Mouse (Mus musculus) R1 (cell line): ENCODE data around the gene Susd3.

ENCODE experiments used
- DNase-seq: peaks from one replicate; pipeline ENCODE4 v3.0.0-alpha.2; 2018; ENCODE audit warnings: low read depth, low spot score

Susd3 gene

DNA sequence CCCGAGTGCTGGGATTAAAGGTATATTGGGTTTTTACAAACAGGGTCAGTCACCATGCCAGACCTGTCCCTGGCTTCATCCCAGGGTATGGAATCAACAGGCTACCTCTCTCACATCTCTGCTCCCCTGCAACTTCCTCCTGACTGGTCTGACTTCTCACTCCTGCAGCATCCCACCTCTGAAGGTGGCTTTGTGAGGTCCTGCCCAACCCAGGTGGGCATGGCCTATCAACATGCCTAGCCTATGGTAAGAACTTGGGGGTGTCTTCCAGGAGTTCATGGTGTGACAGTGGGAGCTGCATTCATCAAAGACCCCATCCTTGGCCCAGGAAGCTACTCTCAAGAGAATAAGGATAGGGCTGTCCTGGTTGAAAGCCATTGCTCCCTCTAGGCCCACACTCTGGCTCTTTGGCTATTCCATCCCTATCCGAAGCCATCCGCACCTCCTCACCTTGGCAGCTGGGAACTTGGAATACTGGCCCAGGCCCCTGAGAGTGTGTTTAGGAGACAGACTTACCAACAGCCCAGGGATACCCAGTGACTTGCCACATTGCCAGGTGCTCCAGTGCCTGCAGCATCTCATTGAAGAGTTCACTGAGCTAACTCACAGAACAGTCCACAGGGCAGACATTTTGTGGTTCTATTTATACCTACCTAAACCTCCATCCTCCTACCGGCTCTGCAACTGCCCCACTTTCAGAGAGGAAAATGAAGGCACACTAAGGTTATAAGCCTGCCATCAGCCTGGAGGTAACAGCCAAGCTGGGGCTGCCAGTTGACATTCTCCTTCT, 35.6 kb downstream of the Susd3 start:
- no peak for DNase-seq

DNA sequence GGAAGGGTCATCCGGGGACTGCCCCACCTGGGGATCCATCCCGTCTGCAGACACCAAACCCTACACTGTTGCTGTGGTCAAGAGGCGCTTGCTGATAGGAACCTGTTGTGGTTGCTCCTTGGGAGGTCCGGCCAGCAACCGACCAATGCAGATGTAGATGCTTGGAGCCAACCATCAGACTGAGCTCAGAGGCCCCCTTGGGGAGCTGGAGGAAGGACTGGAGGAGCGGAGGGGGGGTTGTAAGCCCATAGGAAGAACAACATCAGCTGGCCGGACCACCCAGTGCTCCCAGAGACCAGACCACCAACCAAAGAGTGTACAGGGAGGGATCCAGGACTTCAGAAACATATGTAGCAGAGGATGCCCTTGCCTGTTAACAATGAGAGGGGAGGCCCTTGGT, 39.2 kb downstream of the Susd3 start:
- no peak for DNase-seq

DNA sequence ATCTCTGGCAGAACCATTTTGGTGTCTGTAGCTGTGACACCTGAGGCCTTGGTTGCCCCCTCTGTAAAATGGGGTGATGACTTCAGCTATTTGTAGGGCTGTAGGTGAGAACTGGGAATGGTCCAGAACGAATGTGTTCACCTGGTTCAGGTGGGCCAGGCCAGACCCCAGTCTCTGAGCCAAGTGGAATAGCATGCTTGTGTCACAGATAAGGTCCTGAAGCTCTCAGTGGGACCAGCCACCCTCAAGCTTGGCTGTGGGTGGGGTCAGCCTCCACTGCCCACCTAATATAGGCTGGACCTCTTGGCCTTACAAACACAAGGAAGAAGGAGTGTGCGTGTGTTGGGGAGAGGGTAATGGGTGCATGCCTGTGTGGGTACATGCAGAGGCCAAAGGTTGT, 42.2 kb downstream of the Susd3 start:
- DNase-seq, result no peak

DNA sequence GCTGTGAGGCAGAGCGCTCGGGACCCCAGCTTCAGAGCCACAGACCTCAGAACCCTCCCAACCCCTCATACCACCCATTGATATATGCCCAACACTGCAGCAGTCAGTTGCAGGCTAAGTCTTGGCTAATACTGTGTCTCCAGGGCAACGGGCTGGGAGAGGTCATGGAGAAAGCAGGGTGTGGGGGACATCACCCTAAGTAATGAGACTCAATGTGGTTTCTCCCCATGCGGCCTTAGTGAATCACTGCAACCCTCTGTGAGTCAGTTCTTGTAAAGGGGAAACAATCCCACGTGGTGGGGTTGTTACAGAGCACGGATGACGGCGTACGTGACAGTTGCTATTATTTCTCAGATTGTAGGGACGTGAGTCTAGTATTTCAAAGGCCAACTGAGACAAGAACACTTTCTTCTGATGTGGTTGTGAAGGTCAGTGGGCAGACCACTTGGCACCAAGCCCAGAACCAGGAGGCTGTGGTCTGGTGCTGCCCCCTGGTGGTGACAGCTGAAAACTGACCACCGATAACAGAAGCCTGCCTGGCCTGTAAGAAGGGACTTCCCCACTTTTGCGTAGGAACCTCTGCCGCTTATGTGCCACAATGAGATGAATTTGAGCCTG, 43.0 kb downstream of the Susd3 start:
- DNase-seq, result peak; percentile 79

DNA sequence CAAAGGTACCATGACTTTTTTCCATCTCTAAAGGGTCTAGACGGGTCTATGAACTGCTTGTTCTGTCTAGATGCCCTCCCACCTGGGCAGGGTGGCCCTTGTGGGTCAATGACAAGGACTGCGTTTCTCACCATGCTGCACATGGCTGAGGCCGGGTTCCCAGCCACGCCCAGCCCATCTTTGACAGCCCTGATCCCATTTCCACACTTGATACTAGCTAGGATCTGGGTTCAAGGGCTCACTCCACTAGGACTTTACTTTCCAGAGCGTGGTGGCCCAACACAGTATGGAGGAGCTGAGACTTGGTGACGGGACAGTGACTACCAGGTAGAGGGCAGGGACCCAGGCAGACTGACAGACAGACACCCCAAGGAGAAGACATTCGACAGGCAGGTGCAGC, 46.0 kb downstream of the Susd3 start:
- DNase-seq, result no peak

DNA sequence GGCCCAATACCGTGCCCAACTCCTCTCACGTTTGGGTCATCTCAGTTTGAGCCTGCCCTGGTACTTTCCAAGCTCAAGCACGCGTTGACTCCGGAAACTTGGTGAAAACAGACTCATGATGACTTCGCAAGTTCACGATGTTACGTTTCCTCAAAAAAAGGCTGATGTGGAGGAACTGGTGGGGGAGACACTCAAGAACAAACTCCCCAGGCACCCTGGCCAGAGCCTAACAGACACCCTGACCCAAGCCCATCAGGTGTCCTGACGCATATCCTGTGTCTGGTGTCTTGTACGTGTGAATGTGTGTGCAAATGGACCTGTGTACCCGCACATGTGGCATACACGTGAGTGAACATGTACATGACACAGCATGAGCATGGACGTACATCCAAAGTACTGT, 47.8 kb downstream of the Susd3 start:
- no peak for DNase-seq

DNA sequence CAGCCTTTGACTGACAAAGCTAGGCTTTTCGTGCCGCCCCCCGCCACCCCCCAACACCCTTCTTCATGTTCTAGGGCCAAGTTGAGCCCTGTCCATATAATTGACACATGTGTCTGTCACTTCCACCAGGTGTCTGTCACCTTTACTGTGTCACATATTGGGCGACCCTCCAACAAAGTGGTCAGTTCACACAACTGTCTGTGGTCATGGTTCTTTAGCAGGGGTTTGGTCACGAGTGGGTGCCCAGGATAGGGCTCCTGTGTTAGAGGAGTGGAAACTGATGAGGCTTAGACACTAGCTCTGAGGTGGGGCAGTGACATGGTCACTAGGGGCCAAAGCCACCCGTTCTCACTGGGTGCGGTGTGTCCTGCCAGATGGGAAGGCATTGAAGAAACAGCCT, 48.6 kb downstream of the Susd3 start:
- no peak for DNase-seq

DNA sequence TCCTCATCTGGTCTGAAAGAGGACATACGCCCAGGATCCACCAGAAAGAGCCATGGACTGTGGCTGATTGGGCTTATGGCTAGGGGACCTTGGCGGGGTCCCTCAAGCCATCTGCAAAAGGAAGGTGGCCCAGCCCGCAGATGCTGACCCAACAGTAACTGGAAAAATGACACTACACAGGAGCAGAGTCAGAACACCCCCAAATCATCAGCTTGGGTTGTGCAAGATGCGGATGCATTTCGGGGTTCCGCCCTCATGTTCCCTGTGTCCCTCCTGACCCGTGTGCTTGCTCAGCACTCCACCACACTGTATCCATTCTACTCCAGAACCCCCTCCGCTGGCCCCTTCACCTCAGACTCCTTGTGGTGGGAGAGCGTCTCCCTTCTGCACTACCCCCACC, 49.8 kb downstream of the Susd3 start:
- no peak for DNase-seq

DNA sequence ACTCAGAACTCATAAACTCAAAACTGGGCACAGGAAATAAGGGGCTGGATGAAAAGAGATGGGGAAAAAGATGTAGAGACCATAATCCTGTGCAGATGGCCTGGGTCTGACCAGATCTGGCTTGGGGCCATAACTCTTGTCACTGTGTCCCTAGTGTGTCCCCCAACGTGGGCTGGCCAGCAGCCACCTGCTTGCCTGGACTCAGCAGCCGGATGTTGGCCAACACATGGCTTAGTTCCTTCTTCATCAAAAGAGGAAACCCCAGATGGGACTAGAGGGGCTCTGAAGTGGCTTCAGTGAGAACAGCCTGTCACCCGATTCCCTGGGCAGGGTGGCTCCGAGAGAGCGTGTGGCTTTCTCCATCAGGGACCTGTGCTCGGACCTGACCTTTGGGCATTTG, 51.7 kb downstream of the Susd3 start:
- DNase-seq, result no peak

DNA sequence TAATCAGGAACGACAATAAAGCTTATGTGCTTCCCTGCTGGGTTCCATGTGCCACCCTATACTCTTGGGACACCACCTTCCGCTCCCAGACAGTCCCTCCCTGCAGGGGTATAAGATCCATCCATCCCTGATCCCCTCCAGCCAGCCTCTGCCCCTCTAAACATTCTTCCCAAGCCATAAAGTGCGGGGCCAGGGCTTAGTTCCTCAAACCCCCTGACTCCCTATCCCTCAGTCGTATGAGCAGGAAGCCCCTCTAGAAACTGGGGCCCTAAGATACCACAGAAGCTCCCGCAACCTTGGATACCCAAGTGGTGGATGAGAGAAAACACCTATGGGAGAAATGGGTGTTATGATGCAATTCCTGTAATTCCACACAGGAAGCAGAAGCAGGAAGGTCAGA, 52.3 kb downstream of the Susd3 start:
- no peak for DNase-seq

DNA sequence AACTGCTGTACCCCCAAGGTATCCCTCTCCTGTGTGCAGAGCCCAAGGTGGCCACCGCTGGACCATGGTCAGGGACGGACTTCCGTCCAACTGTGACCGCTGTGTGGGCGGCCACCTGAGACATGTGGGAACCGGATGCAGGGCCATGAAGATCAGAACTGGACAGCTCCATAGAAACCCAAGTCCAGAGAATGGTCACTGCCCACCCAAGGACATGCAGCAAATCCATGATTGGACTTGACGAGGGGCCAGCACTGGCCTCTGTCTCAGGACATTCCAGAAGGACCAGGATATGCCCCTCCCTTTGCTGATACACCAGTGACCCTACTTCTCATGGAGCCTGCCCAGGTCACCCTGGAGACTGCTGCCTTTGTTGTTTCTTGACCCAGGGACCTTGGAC, 52.9 kb downstream of the Susd3 start:
- no peak for DNase-seq

DNA sequence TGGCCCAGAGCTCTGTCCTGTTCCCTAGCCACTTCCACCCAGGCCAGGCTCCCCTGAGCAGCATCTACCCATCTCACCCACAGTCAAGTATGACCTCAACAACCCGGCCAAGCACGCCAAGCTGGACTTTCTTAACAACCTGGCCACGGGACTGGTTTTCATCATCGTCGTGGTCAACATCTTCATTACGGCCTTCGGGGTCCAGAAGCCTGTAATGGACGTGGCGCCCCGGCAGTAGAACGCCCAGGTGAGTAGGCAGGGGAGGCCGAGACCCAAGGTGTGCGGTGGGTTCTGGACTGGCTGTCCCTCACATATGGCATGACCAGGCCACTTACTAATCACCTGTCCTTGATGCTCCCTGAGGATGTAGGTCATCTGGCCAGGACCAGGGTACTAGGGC, 53.7 kb downstream of the Susd3 start:
- DNase-seq, result no peak

DNA sequence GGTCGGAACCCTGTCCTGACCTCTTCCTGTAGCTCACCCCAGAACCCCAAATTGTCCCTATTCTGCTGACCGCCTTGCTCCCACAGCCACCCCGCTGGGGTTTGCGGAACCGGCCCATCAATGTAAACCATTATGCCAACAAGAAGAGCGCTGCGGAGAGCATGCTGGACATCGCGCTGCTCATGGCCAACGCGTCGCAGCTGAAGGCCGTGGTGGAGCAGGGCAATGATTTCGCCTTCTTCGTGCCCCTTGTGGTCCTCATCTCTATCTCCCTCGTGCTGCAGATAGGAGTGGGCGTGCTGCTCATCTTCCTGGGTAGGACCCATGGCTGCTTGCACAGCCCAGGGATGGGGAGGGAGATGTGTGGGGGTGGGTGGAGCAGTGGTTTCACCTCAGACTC, 54.9 kb downstream of the Susd3 start:
- DNase-seq, result no peak

DNA sequence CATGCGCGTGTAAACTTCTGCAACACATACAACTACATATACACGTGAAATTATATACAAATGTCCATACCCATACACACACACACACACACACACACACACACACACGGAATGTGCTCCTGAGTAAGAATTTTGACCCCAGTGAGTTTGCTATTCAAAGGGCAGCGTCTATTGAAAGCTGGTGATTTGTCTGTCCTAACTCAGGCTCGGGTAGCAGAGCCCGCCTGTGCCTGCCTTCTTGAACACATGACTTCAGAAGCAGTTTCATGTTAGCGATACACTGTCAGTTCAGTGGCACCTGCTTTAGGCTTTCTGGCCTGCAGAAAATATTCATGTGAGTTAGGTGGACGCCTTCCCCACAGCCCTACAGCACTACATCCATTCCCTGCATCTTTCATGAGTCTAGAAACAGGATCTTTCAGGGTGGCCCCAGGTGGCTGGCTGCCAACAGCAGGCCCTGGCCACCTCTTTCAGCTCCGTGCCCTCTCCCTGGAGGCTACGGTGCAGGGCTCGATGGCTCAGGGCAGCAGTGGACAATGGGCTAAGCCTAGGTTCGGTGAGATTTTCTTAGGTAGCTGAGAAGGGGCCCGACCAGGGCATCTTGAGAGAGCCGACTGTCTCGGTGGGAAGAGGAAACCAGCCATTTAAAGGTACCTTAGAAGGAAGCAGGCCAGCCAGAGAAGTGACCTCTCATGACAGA, 56.2 kb downstream of the Susd3 start:
- DNase-seq, result no peak

DNA sequence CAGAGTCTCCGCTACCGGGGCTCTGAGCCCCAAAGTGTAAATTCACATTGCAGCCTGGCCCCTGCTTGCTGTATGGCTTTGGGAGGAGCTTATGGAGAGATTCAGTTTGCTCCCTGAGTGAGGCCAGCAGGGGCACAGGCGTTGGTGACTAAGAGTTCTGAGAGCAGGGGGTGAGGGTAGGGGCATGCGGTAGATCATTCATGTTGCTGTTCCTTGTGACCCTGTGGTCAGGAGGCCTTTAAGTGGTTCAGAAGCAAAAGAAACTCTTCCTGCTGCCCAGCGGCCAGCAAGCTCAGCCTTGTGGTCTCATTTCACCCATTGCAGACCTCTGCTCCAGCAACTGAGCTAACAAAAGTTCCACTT, 56.9 kb downstream of the Susd3 start:
- DNase-seq, result no peak

DNA sequence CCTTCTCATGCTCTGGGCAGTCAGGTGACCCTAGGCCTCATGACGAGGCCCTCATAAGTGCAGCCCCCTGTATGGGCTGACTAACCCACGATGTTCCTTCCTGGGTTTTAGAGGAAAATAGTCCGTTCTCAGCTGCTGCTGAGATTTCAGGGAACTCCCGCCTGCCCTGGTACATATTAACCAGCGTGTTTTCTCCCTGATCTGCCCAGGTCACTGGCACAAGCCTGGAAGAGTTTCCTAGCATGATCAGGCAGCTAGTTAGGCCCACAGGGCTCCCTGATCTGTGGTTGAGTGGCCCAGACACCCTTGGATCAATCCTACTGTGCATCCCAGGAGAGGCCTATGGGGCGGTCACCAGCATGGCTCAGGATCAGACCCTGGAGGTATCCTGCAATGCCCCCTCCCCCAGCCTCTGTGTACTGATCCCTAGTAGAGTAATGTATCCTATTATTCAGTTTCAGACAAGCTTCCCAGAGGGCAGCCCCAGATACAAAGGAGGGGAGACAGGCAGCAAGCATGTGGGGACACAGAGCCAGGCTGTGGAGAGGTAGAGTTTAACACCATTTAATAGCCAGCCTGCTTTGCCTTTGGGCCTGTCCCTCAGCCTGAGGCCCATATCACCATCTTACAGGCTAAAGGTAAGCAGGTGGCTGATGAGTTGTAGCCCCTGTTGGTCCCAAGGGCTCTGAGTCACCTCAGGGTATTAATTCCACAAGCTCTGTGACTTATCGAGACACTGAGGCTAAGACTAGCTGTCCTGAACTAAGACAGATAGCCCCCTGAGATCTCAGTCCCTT, 57.4 kb downstream of the Susd3 start:
- DNase-seq, result no peak

DNA sequence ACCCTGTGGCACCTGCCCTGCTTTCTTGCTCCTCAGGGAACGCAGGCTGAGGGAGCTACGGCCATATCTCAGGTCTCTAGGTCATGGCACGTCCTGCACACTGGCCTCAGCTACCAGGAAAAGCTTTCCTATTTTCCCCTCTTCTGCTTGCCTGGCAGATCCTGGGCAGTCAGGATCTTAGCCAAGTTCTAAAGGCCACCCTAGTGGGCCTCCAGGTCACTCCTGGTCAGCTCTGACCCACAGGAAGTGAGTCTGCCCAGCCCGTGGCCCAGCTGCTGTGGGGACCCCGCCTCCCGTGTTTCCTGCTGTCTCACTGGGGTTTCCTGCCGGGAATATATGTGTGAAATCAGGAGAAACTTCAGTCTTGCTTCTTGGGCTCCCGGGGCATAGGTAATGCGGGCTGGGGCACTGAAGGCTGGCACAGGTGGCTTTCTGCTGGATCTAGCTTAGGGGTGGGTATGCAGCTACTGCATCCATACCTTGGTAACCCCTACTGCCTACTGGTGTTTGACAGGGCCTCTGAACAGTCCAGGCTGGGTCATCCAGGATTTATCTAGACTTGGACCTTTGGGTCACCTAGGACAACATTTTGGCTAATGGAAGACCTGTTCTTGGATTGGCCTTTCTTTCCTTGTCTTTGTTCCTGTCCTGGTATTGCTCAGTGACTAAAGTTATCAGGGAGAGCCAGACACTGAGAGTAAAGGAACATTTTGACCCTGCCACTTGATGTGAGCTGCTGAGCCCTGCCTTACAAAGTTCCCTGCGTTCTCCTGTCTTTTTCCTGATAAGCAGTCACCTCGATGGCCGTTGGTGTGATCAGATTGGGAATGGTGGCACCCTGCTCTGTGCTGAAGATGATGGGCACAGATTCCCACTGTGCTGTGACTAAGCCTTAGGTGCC, 58.3 kb downstream of the Susd3 start:
- no peak for DNase-seq

DNA sequence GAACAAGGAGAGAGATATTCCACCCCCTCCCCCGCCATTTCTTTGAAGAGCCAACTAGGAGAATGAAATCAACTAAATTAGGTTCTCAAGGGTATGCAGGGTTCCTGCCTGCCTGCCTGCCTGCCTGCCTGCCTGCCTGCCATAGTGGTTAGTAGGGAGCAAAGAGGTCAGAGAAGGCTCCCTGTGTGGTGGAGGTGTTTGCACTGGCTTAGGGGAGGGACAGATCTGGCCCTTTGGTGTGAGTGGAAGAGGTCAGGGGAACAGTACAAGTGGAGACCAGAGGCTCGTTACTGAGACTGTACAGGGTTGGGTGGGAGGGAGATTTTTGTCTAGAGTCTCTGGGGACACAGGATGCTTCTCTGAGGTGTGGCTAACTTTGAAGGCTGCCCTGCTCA, 59.5 kb downstream of the Susd3 start:
- no peak for DNase-seq

DNA sequence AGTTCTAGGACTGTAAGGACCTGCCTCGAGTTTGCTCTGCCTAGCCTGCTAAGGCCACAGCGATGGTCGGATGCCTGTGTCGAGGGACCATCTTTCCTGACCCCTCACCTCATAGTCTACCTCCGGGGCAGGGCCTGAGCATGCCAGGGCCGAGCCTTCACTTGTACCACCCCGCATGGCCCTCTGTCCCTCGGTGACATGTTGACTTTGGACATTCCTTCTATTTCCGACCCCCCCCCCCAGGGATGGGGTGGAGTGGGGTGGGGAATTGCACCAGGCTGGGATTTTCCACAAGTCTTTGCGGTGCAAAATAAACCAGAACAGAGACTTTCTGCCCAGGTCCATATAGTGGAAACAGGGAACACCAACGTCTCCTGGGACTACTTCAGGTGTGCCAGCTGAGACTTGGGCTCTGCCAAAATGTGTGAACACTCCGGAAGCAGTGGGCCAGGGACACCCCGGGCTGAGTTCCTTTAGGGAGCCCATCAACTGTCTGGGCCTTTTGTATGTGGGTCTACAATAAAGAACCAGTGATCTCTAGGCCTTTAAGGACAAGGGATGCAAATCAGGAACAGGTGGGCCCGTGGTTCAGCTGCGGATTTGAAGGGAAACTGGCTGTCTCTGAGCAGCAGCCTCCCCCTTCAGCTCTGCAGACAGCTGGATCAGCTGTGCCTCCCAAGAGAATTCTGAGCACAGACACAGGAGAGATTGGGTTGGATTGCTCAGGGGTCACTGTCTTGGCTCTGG, 60.1 kb downstream of the Susd3 start:
- DNase-seq, result peak; percentile 25
